Mouse (Mus musculus): ENCODE data around the gene Dock9. TPM values are rescaled to one million over a fixed set of nuclear protein-coding genes. Genes with fewer than 3 reads are reported as not detected.

The Dock9 gene
- total and polyA plus RNA-seq, 2 experiments from 2014 or later: 4.1 to 20.5 TPM

- DNase-seq (ENCODE audit: low spot score) (no peak), ATAC-seq (ENCODE audit: insufficient read depth, low read depth) (0 out of 2 replicates have a peak, but pooled peaks have one; percentile 21)
- no peak overlapping the region for H3K4me2 ChIP-seq (ENCODE audit: low read depth, low read length)
- no peaks in the 10 kb centered on the region for H3K9me3 ChIP-seq (replicated peaks; ENCODE audit: control insufficient read depth, low read length)
- no peak overlapping the region for H3K9ac ChIP-seq (replicated peaks; ENCODE audit: low read depth, low read length)
- WGBS: 48% methylated on average over 7 of the region's 7 CpGs
- TF ChIP-seq EP300 (IDR thresholded peaks at IDR 0.05; ENCODE audit: low read depth) (no peak), CTCF (IDR thresholded peaks at IDR 0.05; ENCODE audit: low read depth) (no peak)
- H3K4me3 ChIP-seq (ENCODE audit: low read depth, low read length): no peak overlapping the region
- H3K27ac ChIP-seq (ENCODE audit: low read depth): no peak overlapping the region
- no peaks in the 10 kb centered on the region for H3K36me3 ChIP-seq (replicated peaks; ENCODE audit: control insufficient read depth, insufficient read depth, low read length)
- no peaks in the 10 kb centered on the region for H3K27me3 ChIP-seq (ENCODE audit: control insufficient read depth, insufficient read depth, low read length)
- peaks cover 23% of the 10 kb centered on the region for H3K4me1 ChIP-seq (ENCODE audit: control insufficient read depth, insufficient read depth)
Measured at GRCm38 (mm10) chr14:121653241-121653640, 144.4 kb downstream of the Dock9 start.

- Histone ChIP-seq H3K9ac (replicated peaks; ENCODE audit: low read depth, low read length) (no peak overlapping the region), H3K4me1 (ENCODE audit: control insufficient read depth, insufficient read depth) (peaks cover 31% of the 10 kb centered on the region), H3K9me3 (replicated peaks; ENCODE audit: control insufficient read depth, low read length) (no peaks in the 10 kb centered on the region), H3K27ac (ENCODE audit: low read depth) (peak overlapping the region; percentile 74), H3K36me3 (replicated peaks; ENCODE audit: control insufficient read depth, insufficient read depth, low read length) (no peaks in the 10 kb centered on the region), H3K4me3 (ENCODE audit: low read depth, low read length) (no peak overlapping the region), H3K27me3 (ENCODE audit: control insufficient read depth, insufficient read depth, low read length) (no peaks in the 10 kb centered on the region), H3K4me2 (ENCODE audit: low read depth, low read length) (no peak overlapping the region)
- DNase-seq (ENCODE audit: low spot score) (peak; percentile 44), ATAC-seq (ENCODE audit: insufficient read depth, low read depth) (peak; percentile 80)
- TF ChIP-seq CTCF (IDR thresholded peaks at IDR 0.05; ENCODE audit: low read depth) (no peak), EP300 (IDR thresholded peaks at IDR 0.05; ENCODE audit: low read depth) (no peak; the same call in 1 of the 2 replicates)
- 32% methylated on average over 9 of the region's 9 CpGs for WGBS
Measured at GRCm38 (mm10) chr14:121648581-121649060, 149.0 kb downstream of the Dock9 start.

- no peak for ATAC-seq (ENCODE audit: insufficient read depth, low read depth)
- Histone ChIP-seq H3K9ac (replicated peaks; ENCODE audit: low read depth, low read length) (no peak overlapping the region), H3K4me2 (ENCODE audit: low read depth, low read length) (no peak overlapping the region), H3K27ac (ENCODE audit: low read depth) (peak overlapping the region; percentile 74), H3K4me1 (ENCODE audit: control insufficient read depth, insufficient read depth) (peaks cover 25% of the 10 kb centered on the region), H3K27me3 (ENCODE audit: control insufficient read depth, insufficient read depth, low read length) (no peaks in the 10 kb centered on the region), H3K9me3 (replicated peaks; ENCODE audit: control insufficient read depth, low read length) (no peaks in the 10 kb centered on the region), H3K4me3 (ENCODE audit: low read depth, low read length) (no peak overlapping the region), H3K36me3 (replicated peaks; ENCODE audit: control insufficient read depth, insufficient read depth, low read length) (no peaks in the 10 kb centered on the region)
- TF ChIP-seq CTCF (IDR thresholded peaks at IDR 0.05; ENCODE audit: low read depth) (no peak), EP300 (IDR thresholded peaks at IDR 0.05; ENCODE audit: low read depth) (no peak)
- DNase-seq (ENCODE audit: low spot score): no peak
- 64% methylated on average over 6 of the region's 6 CpGs for WGBS
Measured at GRCm38 (mm10) chr14:121647693-121648092, 149.9 kb downstream of the Dock9 start.

- no peak for TF ChIP-seq EP300 (IDR thresholded peaks at IDR 0.05; ENCODE audit: low read depth)
- no peak for TF ChIP-seq CTCF (IDR thresholded peaks at IDR 0.05; ENCODE audit: low read depth)
- no peak overlapping the region; the same call in 1 of the 2 replicates for H3K9ac ChIP-seq (replicated peaks; ENCODE audit: low read depth, low read length)
- H3K9me3 ChIP-seq (replicated peaks; ENCODE audit: control insufficient read depth, low read length): no peaks in the 10 kb centered on the region
- ATAC-seq (ENCODE audit: insufficient read depth, low read depth): peak; percentile 42; the same call in 1 of the 2 replicates
- peak overlapping the region; percentile 44 for H3K4me2 ChIP-seq (ENCODE audit: low read depth, low read length)
- H3K27ac ChIP-seq (ENCODE audit: low read depth): peak overlapping the region; percentile 61
- DNase-seq (ENCODE audit: low spot score): peak; percentile 33
- H3K4me1 ChIP-seq (ENCODE audit: control insufficient read depth, insufficient read depth): peaks cover 25% of the 10 kb centered on the region
- H3K27me3 ChIP-seq (ENCODE audit: control insufficient read depth, insufficient read depth, low read length): no peaks in the 10 kb centered on the region
- H3K4me3 ChIP-seq (ENCODE audit: low read depth, low read length): no peak overlapping the region
- 10% methylated on average over 10 of the region's 10 CpGs for WGBS
- no peaks in the 10 kb centered on the region for H3K36me3 ChIP-seq (replicated peaks; ENCODE audit: control insufficient read depth, insufficient read depth, low read length)
Measured at GRCm38 (mm10) chr14:121646617-121647016, 151.0 kb downstream of the Dock9 start.

GRCm38 (mm10) chr14:121644302-121644701 is 153.3 kb downstream of the Dock9 start:
- TF ChIP-seq CTCF (IDR thresholded peaks at IDR 0.05; ENCODE audit: low read depth) (no peak), EP300 (IDR thresholded peaks at IDR 0.05; ENCODE audit: low read depth) (no peak)
- Histone ChIP-seq H3K9ac (replicated peaks; ENCODE audit: low read depth, low read length) (no peak overlapping the region), H3K36me3 (replicated peaks; ENCODE audit: control insufficient read depth, insufficient read depth, low read length) (0 out of 2 replicates have a peak, but pooled peaks cover 10% of the 10 kb centered on the region), H3K27ac (ENCODE audit: low read depth) (no peak overlapping the region), H3K4me2 (ENCODE audit: low read depth, low read length) (no peak overlapping the region), H3K4me3 (ENCODE audit: low read depth, low read length) (no peak overlapping the region), H3K4me1 (ENCODE audit: control insufficient read depth, insufficient read depth) (peaks cover 25% of the 10 kb centered on the region), H3K27me3 (ENCODE audit: control insufficient read depth, insufficient read depth, low read length) (no peaks in the 10 kb centered on the region), H3K9me3 (replicated peaks; ENCODE audit: control insufficient read depth, low read length) (no peaks in the 10 kb centered on the region)
- ATAC-seq (ENCODE audit: insufficient read depth, low read depth) (no peak), DNase-seq (ENCODE audit: low spot score) (no peak)
- WGBS: 66% methylated on average over 2 of the region's 2 CpGs

GRCm38 (mm10) chr14:121641271-121641670 is 156.4 kb downstream of the Dock9 start:
- 85% methylated on average over 7 of the region's 7 CpGs for whole genome bisulfite sequencing
- no peak overlapping the region for H3K4me2 ChIP-seq (ENCODE audit: low read depth, low read length)
- H3K4me1 ChIP-seq (ENCODE audit: control insufficient read depth, insufficient read depth): peaks cover 8% of the 10 kb centered on the region; the same call in 1 of the 2 replicates
- H3K9ac ChIP-seq (replicated peaks; ENCODE audit: low read depth, low read length): no peak overlapping the region
- H3K4me3 ChIP-seq (ENCODE audit: low read depth, low read length): no peak overlapping the region
- no peak for TF ChIP-seq EP300 (IDR thresholded peaks at IDR 0.05; ENCODE audit: low read depth)
- H3K27me3 ChIP-seq (ENCODE audit: control insufficient read depth, insufficient read depth, low read length): no peaks in the 10 kb centered on the region
- DNase-seq (ENCODE audit: low spot score) (no peak), ATAC-seq (ENCODE audit: insufficient read depth, low read depth) (no peak)
- H3K9me3 ChIP-seq (replicated peaks; ENCODE audit: control insufficient read depth, low read length): no peaks in the 10 kb centered on the region
- H3K36me3 ChIP-seq (replicated peaks; ENCODE audit: control insufficient read depth, insufficient read depth, low read length): peaks cover 14% of the 10 kb centered on the region; the same call in 1 of the 2 replicates
- H3K27ac ChIP-seq (ENCODE audit: low read depth): no peak overlapping the region

Measured in heart, postnatal 0 days (tissue).